Mouse (Mus musculus) lung, postnatal 0 days (tissue): ENCODE results near the gene Colq. TPM values are rescaled to one million over a fixed set of nuclear protein-coding genes. Genes with fewer than 3 reads are reported as not detected.
A peak's percentile ranks its signal among the peaks of the same experiment; 100 is the strongest.

Source experiments
- ATAC-seq: fragments of 200-750 bp; cut with Nextera tagmentation; 2 replicates; pipeline ENCODE4 v1.8.0; 2017; ENCODE audit warnings: moderate library complexity
- DNase-seq: peaks from one replicate; pipeline ENCODE4 v3.0.0-alpha.2; 2016; ENCODE audit warnings: low spot score
- H3K27ac ChIP-seq: fragments of 300-500 bp; sonication (generic); 2 replicates; pipeline ENCODE4 v1.5.1; 2014; ENCODE audit warnings: antibody characterized with exemption, mild to moderate bottlenecking, low read length, mixed read lengths
- H3K27me3 ChIP-seq: fragments of 300-500 bp; sonication (generic); replicated peaks from 2 replicates; pipeline ENCODE4 v1.6.1; 2014; ENCODE audit warnings: low read length, mixed read lengths; ENCODE audit not compliant: insufficient read depth
- H3K36me3 ChIP-seq: fragments of 300-500 bp; sonication (generic); 2 replicates; pipeline ENCODE4 v1.6.1; 2014; ENCODE audit warnings: low read length, mixed read lengths; ENCODE audit not compliant: insufficient read depth
- H3K4me1 ChIP-seq: fragments of 300-500 bp; sonication (generic); 2 replicates; pipeline ENCODE4 v1.6.1; 2014; ENCODE audit warnings: antibody characterized with exemption, low read depth, low read length, mixed read lengths; ENCODE audit not compliant: insufficient read depth
- H3K4me2 ChIP-seq: fragments of 300-500 bp; sonication (generic); replicated peaks from 2 replicates; pipeline ENCODE4 v1.6.1; 2014; ENCODE audit warnings: low read depth, mild to moderate bottlenecking, low read length, moderate library complexity, mixed read lengths
- H3K4me3 ChIP-seq: fragments of 300-500 bp; sonication (generic); 2 replicates; pipeline ENCODE4 v1.5.1; 2014; ENCODE audit warnings: low read depth, low read length
- H3K9ac ChIP-seq: fragments of 300-500 bp; sonication (generic); replicated peaks from 2 replicates; pipeline ENCODE4 v1.6.1; 2014; ENCODE audit warnings: low read depth, mild to moderate bottlenecking
- H3K9me3 ChIP-seq: fragments of 300-500 bp; sonication (generic); 2 replicates; pipeline ENCODE4 v1.6.1; 2016; ENCODE audit warnings: low read length, mixed read lengths
- CTCF ChIP-seq: IDR thresholded peaks from 2 replicates; pipeline ENCODE4 v1.5.1; 2016; ENCODE audit warnings: antibody characterized with exemption, mild to moderate bottlenecking
- EP300 ChIP-seq: IDR thresholded peaks from 2 replicates; pipeline ENCODE4 v1.6.1; 2016; ENCODE audit warnings: antibody characterized with exemption, mild to moderate bottlenecking, control low read depth
- WGBS: fragments of 180-500 bp; shearing (Covaris S2); extraction: QIAGEN DNeasy Blood & Tissue Kit; methylation state at CpG from one replicate; pipeline ENCODE4 v1.1.7; 2014; 5-methylcytosine and 5-hydroxymethylcytosine counted together
- polyA plus RNA-seq: library from polyadenylated mRNA; unstranded; fragments of >200 nt; fragmentation: Nextera tagmentation; extraction: Ambion mirVana; gene quantifications from 2 replicates; pipeline ENCODE4 v1.2.1, GENCODE M21; 2015

Gene Colq
- polyA plus RNA-seq, 1 experiment from 2014 or later, result 1.1 TPM

DNA sequence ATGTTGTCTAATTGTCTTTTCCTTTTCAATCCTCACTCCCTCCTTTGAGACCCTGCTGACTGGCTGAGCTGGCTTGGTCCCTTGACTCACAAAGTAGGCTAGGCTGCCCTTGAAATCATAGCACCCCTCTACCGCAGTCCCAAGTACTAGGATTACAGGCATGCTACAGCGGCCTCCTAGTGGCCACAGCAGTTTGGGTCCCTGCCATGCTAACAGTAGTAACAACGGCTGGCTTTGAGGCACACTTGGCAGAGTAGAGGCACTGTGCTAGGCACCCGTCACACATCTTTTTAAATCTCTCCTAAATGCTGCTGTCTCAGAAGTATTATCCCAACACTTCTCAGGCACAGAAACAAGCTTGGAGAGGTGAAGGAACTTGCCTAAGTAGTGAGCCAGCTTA, 104.7 kb downstream of the Colq start:
- Histone ChIP-seq H3K9me3 (no peaks in the 10 kb centered on the region), H3K4me3 (no peak overlapping the region), H3K27ac (no peak overlapping the region), H3K4me2 (no peak overlapping the region), H3K9ac (no peak overlapping the region), H3K27me3 (no peaks in the 10 kb centered on the region), H3K4me1 (no peaks in the 10 kb centered on the region), H3K36me3 (peaks cover 63% of the 10 kb centered on the region; the same call in 1 of the 2 replicates)
- no peak for DNase-seq
- ATAC-seq, result no peak
- peak; percentile 30 for TF ChIP-seq CTCF
- no peak for TF ChIP-seq EP300
- WGBS, result 82% methylated on average over 4 of the region's 4 CpGs

DNA sequence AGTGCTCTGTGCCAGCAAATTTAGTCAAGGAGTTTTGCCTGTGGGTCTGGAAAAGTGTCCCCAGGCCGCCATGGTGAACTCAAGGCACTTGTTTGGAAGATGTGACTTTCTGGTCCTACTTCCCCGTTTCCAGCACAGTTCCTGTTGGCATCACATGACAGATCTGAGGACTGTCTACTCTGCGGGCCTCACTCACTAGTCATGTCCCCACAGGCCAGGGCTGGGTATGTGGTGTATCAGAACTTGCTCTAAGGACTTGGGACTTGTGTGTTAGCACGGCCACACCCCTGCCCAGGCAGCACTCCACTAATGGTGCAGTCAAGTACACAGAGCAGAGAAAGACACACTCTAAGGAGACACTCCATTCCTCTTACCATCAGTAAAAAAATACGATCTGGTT, 108.7 kb downstream of the Colq start:
- Histone ChIP-seq H3K27ac (no peak overlapping the region), H3K36me3 (peaks cover 74% of the 10 kb centered on the region; the same call in 1 of the 2 replicates), H3K27me3 (no peaks in the 10 kb centered on the region), H3K4me2 (no peak overlapping the region), H3K4me1 (no peaks in the 10 kb centered on the region), H3K9ac (no peak overlapping the region), H3K9me3 (no peaks in the 10 kb centered on the region), H3K4me3 (no peak overlapping the region)
- ATAC-seq (no peak), DNase-seq (no peak)
- TF ChIP-seq CTCF (no peak), EP300 (no peak)
- WGBS, result 82% methylated on average over 5 of the region's 5 CpGs

DNA sequence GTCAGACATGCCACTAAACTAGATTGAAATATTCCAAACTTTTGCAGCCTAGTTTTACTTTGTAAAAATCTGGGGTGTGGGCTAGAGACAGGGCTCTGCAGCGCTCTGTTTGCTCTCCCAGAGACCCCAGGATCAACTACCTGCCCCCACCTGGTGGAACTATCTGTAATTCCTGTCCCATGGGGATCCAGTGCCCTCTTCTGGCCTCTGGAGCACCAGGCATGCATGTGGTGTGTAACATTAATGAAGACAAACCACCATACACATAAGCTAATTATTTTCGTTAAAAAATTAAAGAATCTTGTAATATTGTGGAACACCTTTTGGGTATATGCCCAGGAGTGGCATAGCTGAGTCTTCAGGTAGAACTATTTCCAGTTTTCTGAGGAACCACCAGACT, 117.8 kb downstream of the Colq start:
- Histone ChIP-seq H3K27ac (no peak overlapping the region), H3K9me3 (no peaks in the 10 kb centered on the region), H3K9ac (no peak overlapping the region), H3K4me2 (no peak overlapping the region), H3K4me1 (no peaks in the 10 kb centered on the region), H3K36me3 (0 out of 2 replicates have a peak, but pooled peaks cover under 1% of the 10 kb centered on the region), H3K27me3 (no peaks in the 10 kb centered on the region), H3K4me3 (no peak overlapping the region)
- DNase-seq, result no peak
- TF ChIP-seq EP300, result no peak
- peak; percentile 35; the same call in 1 of the 2 replicates for TF ChIP-seq CTCF
- no peak for ATAC-seq
- 85% methylated on average over 2 of the region's 2 CpGs for WGBS

Other genes with a start within 250 kb of the Colq start
- 37.9 and 38.4 TPM in 2 replicates for gene Sh3bp5, start 155.3 kb downstream of the Colq start, polyA plus RNA-seq
- gene Eaf1, start 96.9 kb downstream of the Colq start, polyA plus RNA-seq, result 10.0 and 11.3 TPM in 2 replicates
- gene Mettl6, start 96.3 kb downstream of the Colq start, polyA plus RNA-seq, result 40.9 and 49.1 TPM in 2 replicates
- 1.7 and 1.9 TPM in 2 replicates for gene Gm49387, start 49.5 kb upstream of the Colq start, polyA plus RNA-seq
- gene Btd, start 49.7 kb upstream of the Colq start, polyA plus RNA-seq, result 27.8 and 28.2 TPM in 2 replicates
- gene Hacl1, start 49.9 kb upstream of the Colq start, polyA plus RNA-seq, result 13.2 and 13.5 TPM in 2 replicates
- gene Ankrd28, start 239.3 kb upstream of the Colq start, polyA plus RNA-seq, result 3.7 and 3.8 TPM in 2 replicates